Mouse (Mus musculus): ENCODE measurements around the gene Vamp2. TPM values are rescaled to one million over a fixed set of nuclear protein-coding genes. Genes with fewer than 3 reads are reported as not detected.
A peak's percentile ranks its signal among the peaks of the same experiment; 100 is the strongest.

The Vamp2 gene
- polyA plus RNA-seq, 1 experiment from 2014 or later: 79.9 TPM

GRCm38 (mm10) chr11:69053848-69054247 lies 34.4 kb upstream of the Vamp2 start:
- Histone ChIP-seq H3K27me3 (ENCODE audit: control insufficient read depth, insufficient read depth, low read length) (no peaks in the 10 kb centered on the region), H3K27ac (ENCODE audit: low read length) (no peak overlapping the region), H3K4me3 (replicated peaks; ENCODE audit: low read length) (no peak overlapping the region), H3K9me3 (replicated peaks; ENCODE audit: control insufficient read depth, low read length) (no peaks in the 10 kb centered on the region), H3K4me2 (ENCODE audit: low read depth, low read length) (no peak overlapping the region), H3K4me1 (ENCODE audit: control insufficient read depth, insufficient read depth, low read length) (peaks cover 6% of the 10 kb centered on the region), H3K36me3 (ENCODE audit: control insufficient read depth, insufficient read depth, low read length) (peaks cover 10% of the 10 kb centered on the region), H3K9ac (ENCODE audit: low read length) (no peak overlapping the region)
- WGBS: 53% methylated on average over 3 of the region's 3 CpGs
- ATAC-seq (ENCODE audit: insufficient read depth, low FRiP score): peak; percentile 61; the same call in 1 of the 2 replicates

- 65% methylated on average over 2 of the region's 2 CpGs for WGBS
- no peaks in the 10 kb centered on the region for H3K9me3 ChIP-seq (replicated peaks; ENCODE audit: control insufficient read depth, low read length)
- H3K9ac ChIP-seq (ENCODE audit: low read length): peak overlapping the region; percentile 95
Measured at GRCm38 (mm10) chr11:69058265-69058664, 30.0 kb upstream of the Vamp2 start.

GRCm38 (mm10) chr11:69058729-69059356 lies 29.4 kb upstream of the Vamp2 start:
- H3K27me3 ChIP-seq (ENCODE audit: control insufficient read depth, insufficient read depth, low read length): no peaks in the 10 kb centered on the region
- peak overlapping the region; percentile 72 for H3K4me2 ChIP-seq (ENCODE audit: low read depth, low read length)
- H3K36me3 ChIP-seq (ENCODE audit: control insufficient read depth, insufficient read depth, low read length): no peaks in the 10 kb centered on the region
- H3K9me3 ChIP-seq (replicated peaks; ENCODE audit: control insufficient read depth, low read length): no peaks in the 10 kb centered on the region
- peaks cover 18% of the 10 kb centered on the region for H3K4me1 ChIP-seq (ENCODE audit: control insufficient read depth, insufficient read depth, low read length)
- WGBS: 2% methylated on average over 19 of the region's 19 CpGs
- H3K4me3 ChIP-seq (replicated peaks; ENCODE audit: low read length): peak overlapping the region; percentile 93
- H3K9ac ChIP-seq (ENCODE audit: low read length): peak overlapping the region; percentile 95
- H3K27ac ChIP-seq (ENCODE audit: low read length): peak overlapping the region; percentile 75
- 0 out of 2 replicates have a peak, but pooled peaks have one; percentile 1 for ATAC-seq (ENCODE audit: insufficient read depth, low FRiP score)

More at GRCm38 (mm10) chr11:69058265-69058664, 30.0 kb upstream of the Vamp2 start:
- Histone ChIP-seq H3K36me3 (ENCODE audit: control insufficient read depth, insufficient read depth, low read length) (no peaks in the 10 kb centered on the region), H3K4me2 (ENCODE audit: low read depth, low read length) (peak overlapping the region; percentile 72), H3K27ac (ENCODE audit: low read length) (peak overlapping the region; percentile 75), H3K4me3 (replicated peaks; ENCODE audit: low read length) (peak overlapping the region; percentile 93), H3K4me1 (ENCODE audit: control insufficient read depth, insufficient read depth, low read length) (peaks cover 18% of the 10 kb centered on the region), H3K27me3 (ENCODE audit: control insufficient read depth, insufficient read depth, low read length) (no peaks in the 10 kb centered on the region)
- no peak for ATAC-seq (ENCODE audit: insufficient read depth, low FRiP score)

GRCm38 (mm10) chr11:69059357-69059974 lies 28.8 kb upstream of the Vamp2 start, which contains the start of gene Borcs6:
Gene Borcs6, plus strand, starts transcription at chr11:69059717.
- WGBS: under 1% methylated on average over 64 of the region's 64 CpGs
- H3K9ac ChIP-seq (ENCODE audit: low read length): peak within 1 kb of the TSS; percentile 95
- ATAC-seq (ENCODE audit: insufficient read depth, low FRiP score): peak; percentile 93
- peak within 1 kb of the TSS; percentile 93 for H3K4me3 ChIP-seq (replicated peaks; ENCODE audit: low read length)
- H3K4me2 ChIP-seq (ENCODE audit: low read depth, low read length): peak within 1 kb of the TSS; percentile 97
- peaks cover 18% of the 10 kb centered on the region for H3K4me1 ChIP-seq (ENCODE audit: control insufficient read depth, insufficient read depth, low read length)
- no peaks in the 10 kb centered on the region for H3K27me3 ChIP-seq (ENCODE audit: control insufficient read depth, insufficient read depth, low read length)
- no peaks in the 10 kb centered on the region for H3K9me3 ChIP-seq (replicated peaks; ENCODE audit: control insufficient read depth, low read length)
- H3K36me3 ChIP-seq (ENCODE audit: control insufficient read depth, insufficient read depth, low read length): no peaks in the 10 kb centered on the region
- peak within 1 kb of the TSS; percentile 94 for H3K27ac ChIP-seq (ENCODE audit: low read length)

GRCm38 (mm10) chr11:69059975-69060411 lies 28.3 kb upstream of the Vamp2 start:
- WGBS: under 1% methylated on average over 49 of the region's 49 CpGs
- no peak for ATAC-seq (ENCODE audit: insufficient read depth, low FRiP score)
- no peaks in the 10 kb centered on the region for H3K9me3 ChIP-seq (replicated peaks; ENCODE audit: control insufficient read depth, low read length)

GRCm38 (mm10) chr11:69060448-69061254 lies 27.6 kb upstream of the Vamp2 start:
- Histone ChIP-seq H3K9me3 (replicated peaks; ENCODE audit: control insufficient read depth, low read length) (no peaks in the 10 kb centered on the region), H3K27ac (ENCODE audit: low read length) (peak overlapping the region; percentile 94), H3K27me3 (ENCODE audit: control insufficient read depth, insufficient read depth, low read length) (no peaks in the 10 kb centered on the region), H3K4me2 (ENCODE audit: low read depth, low read length) (peak overlapping the region; percentile 97), H3K4me3 (replicated peaks; ENCODE audit: low read length) (peak overlapping the region; percentile 93), H3K36me3 (ENCODE audit: control insufficient read depth, insufficient read depth, low read length) (no peaks in the 10 kb centered on the region), H3K9ac (ENCODE audit: low read length) (peak overlapping the region; percentile 95), H3K4me1 (ENCODE audit: control insufficient read depth, insufficient read depth, low read length) (peaks cover 18% of the 10 kb centered on the region)
- ATAC-seq (ENCODE audit: insufficient read depth, low FRiP score): no peak
- WGBS: 2% methylated on average over 40 of the region's 40 CpGs

More at GRCm38 (mm10) chr11:69059975-69060411, 28.3 kb upstream of the Vamp2 start:
- H3K4me1 ChIP-seq (ENCODE audit: control insufficient read depth, insufficient read depth, low read length): peaks cover 18% of the 10 kb centered on the region
- peak overlapping the region; percentile 95 for H3K9ac ChIP-seq (ENCODE audit: low read length)
- peak overlapping the region; percentile 94 for H3K27ac ChIP-seq (ENCODE audit: low read length)
- peak overlapping the region; percentile 93 for H3K4me3 ChIP-seq (replicated peaks; ENCODE audit: low read length)
- no peaks in the 10 kb centered on the region for H3K36me3 ChIP-seq (ENCODE audit: control insufficient read depth, insufficient read depth, low read length)
- H3K27me3 ChIP-seq (ENCODE audit: control insufficient read depth, insufficient read depth, low read length): no peaks in the 10 kb centered on the region
- peak overlapping the region; percentile 97 for H3K4me2 ChIP-seq (ENCODE audit: low read depth, low read length)

- WGBS: 20% methylated on average over 17 of the region's 17 CpGs
- Histone ChIP-seq H3K4me1 (ENCODE audit: control insufficient read depth, insufficient read depth, low read length) (peaks cover 25% of the 10 kb centered on the region), H3K27ac (ENCODE audit: low read length) (peak overlapping the region; percentile 94), H3K4me3 (replicated peaks; ENCODE audit: low read length) (peak overlapping the region; percentile 93), H3K9ac (ENCODE audit: low read length) (peak overlapping the region; percentile 95), H3K9me3 (replicated peaks; ENCODE audit: control insufficient read depth, low read length) (no peaks in the 10 kb centered on the region), H3K36me3 (ENCODE audit: control insufficient read depth, insufficient read depth, low read length) (no peaks in the 10 kb centered on the region), H3K4me2 (ENCODE audit: low read depth, low read length) (peak overlapping the region; percentile 97), H3K27me3 (ENCODE audit: control insufficient read depth, insufficient read depth, low read length) (no peaks in the 10 kb centered on the region)
- no peak for ATAC-seq (ENCODE audit: insufficient read depth, low FRiP score)
Measured at GRCm38 (mm10) chr11:69061255-69061912, 26.9 kb upstream of the Vamp2 start.

- Histone ChIP-seq H3K27me3 (ENCODE audit: control insufficient read depth, insufficient read depth, low read length) (no peaks in the 10 kb centered on the region), H3K4me1 (ENCODE audit: control insufficient read depth, insufficient read depth, low read length) (peaks cover 33% of the 10 kb centered on the region), H3K9me3 (replicated peaks; ENCODE audit: control insufficient read depth, low read length) (no peaks in the 10 kb centered on the region), H3K27ac (ENCODE audit: low read length) (peak overlapping the region; percentile 74), H3K4me2 (ENCODE audit: low read depth, low read length) (peak overlapping the region; percentile 97), H3K36me3 (ENCODE audit: control insufficient read depth, insufficient read depth, low read length) (no peaks in the 10 kb centered on the region), H3K4me3 (replicated peaks; ENCODE audit: low read length) (peak overlapping the region; percentile 87), H3K9ac (ENCODE audit: low read length) (no peak overlapping the region)
- 1% methylated on average over 17 of the region's 17 CpGs for WGBS
- ATAC-seq (ENCODE audit: insufficient read depth, low FRiP score): no peak
Measured at GRCm38 (mm10) chr11:69062194-69062760, 26.0 kb upstream of the Vamp2 start.

Measured in stomach, embryonic 16.5 days (tissue).